Mouse (Mus musculus): ENCODE measurements around the gene Ficd. TPM values are rescaled to one million over a fixed set of nuclear protein-coding genes. Genes with fewer than 3 reads are reported as not detected.

Ficd gene
- 1 to 10 TPM; 8.6 to 8.7 TPM for total RNA-seq (2021)
- long read RNA-seq, experiment 1, transcript Ficd-201 (3 exons, 3,133 nt): major isoform, 24 of 32 reads
- long read RNA-seq, experiment 1, partial matches to known transcripts: 2 of 32 reads
- long read RNA-seq, experiment 1, other reads (novel, unspliced or antisense): 6 of 32 reads
- long read RNA-seq, experiment 2, transcript Ficd-201 (3 exons, 3,133 nt): major isoform, 9 of 16 reads
- long read RNA-seq, experiment 2, partial matches to known transcripts: 1 of 16 reads
- long read RNA-seq, experiment 2, other reads (novel, unspliced or antisense): 6 of 16 reads

DNA sequence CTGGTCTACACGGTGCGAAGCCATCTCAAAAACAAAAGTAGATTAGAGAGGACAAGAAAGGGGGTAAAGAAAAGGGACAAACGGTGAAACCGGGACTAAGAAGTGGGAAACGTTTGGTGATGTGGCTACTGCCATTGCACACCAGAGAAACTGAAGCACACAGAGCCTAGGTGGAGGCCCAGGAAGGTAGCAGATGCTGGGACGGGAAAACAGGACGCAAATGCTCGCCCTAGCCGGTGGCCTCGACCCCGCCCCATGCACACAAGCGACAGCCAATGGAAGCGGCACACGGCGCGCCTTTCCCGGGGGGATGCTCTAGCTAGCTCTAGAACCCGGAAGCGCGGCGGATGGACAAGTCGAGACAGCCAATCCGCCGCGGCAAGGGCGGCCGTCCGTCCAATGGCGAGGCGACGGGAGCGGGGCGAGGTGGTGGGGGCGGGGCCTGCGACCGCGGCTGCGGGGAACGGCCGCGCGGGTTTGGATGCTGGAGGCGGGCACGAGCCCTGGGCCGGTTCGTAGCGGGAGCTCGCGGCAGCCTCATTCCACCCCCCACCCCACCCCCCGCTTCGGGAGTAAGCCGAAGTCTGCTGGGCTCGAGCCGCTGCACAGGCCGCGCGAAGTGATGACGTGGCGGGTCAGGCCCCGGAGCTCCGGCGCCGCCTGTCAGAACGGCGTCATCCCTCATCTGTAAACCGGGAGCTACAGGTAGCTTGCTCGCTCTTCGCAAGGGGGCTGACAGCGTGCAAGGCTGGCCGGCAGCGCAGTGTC is at the start of gene Ficd:
TSS of gene Ficd (plus strand) at position 459 of the 768 bp plus-strand sequence.
- peak; percentile 92 to 96 for DNase-seq

DNA sequence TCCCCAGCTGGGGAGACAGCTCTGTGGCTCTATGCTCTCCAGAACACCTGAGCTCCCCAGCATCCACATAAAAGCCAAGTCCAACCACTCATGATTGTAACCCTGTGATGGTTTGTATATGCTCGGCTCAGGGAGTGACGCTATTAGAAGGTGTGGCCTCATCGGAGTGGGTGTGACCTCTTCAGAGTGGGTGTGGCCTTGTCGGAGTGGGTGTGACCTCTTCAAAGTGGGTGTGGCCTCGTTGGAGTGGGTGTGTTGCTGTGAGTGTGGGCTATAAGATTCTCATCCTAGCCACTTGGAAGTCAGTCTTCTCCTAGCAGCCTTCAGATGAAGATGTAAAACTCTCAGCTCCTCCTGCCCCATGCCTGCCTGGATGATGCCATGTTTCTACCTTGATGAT is 48.1 kb upstream of the Ficd start:
- no peak for DNase-seq

DNA sequence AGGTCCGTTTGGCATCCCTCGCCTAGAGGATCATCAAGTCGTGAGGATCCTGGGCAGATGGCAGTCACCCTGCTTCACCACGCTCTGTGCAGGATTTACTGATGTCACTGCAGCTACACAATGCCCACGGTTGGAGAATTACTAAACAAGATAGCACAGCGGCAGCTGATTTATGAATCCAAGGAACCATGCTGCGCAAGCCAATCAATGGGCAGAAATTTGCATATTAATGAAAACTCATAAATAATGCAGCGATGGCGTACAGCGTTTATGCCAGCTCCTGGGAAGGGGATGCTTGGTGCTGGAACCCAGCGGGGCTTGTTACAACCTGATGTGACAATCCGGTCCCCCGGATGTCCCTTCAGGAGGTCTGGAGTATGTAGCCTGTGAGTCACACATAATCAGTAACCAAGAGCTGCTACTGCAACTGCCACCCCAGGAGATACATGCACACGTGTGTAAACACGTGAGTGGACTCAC is 45.5 kb upstream of the Ficd start:
- DNase-seq: no peak

DNA sequence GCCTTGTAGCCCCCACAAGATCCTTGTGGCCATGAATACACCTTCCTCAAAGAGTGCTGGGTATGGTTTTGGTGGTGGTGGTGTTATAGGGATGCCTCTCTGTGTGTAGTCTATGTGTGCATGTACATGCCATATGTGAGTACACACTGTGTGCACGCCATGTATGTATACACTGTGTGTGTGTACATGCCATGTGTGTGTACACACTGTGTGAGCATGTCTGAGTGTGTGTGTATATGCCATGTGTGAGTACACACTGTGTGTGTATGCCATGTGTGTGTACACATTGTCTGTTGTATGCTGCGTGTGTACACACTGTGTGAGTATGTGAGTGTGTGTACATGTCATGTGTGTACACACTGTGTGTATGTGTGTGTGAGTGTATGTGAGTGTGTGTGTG is 44.7 kb upstream of the Ficd start:
- DNase-seq: no peak

DNA sequence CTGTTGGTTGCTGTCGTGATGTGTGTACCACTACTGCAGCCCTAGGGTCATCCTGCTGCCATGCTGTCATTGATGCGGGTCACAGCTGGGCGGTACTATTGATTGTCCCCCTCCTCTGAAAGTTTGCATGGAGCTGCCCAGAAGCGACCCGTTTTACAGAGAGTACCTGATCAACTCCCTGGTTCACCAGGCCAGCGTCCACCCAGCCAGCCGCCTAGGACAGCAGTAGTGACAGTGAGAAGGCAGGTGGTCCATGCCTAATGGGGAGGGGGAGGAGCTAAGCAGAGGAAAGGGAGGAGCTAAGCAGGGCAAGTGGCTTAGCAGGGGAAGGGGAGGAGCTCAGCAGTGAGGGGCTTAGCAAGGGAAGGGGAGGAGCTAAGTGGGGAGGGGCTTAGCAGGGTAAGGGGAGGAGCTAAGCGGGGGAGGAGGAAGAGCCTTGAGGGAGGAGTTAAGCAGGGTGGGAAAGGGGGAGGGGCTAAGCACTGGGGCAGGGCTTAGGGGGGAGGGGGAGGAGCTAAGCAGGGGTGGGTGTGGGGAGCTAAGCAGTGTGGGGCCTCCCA is 42.3 kb upstream of the Ficd start:
- DNase-seq: no peak

DNA sequence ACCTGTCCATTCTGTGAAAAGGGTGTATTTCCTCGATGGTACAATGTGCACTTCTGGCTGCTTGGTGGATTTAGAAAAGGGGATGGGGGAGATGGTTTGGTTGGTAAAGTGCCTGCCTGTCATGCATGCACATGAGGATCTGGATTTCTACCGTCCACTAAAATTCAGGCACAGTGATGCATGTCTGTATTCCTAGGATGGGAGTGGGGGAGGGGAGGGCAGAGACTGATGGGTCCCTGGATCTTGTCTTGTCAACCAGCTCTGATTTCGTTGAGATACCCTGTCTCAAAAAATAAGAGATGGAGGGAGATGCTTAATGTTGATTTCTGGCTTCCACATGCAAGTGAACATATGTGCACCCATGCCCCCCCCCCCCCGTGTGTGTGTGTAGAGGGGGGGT is 41.6 kb upstream of the Ficd start:
- no peak for DNase-seq

DNA sequence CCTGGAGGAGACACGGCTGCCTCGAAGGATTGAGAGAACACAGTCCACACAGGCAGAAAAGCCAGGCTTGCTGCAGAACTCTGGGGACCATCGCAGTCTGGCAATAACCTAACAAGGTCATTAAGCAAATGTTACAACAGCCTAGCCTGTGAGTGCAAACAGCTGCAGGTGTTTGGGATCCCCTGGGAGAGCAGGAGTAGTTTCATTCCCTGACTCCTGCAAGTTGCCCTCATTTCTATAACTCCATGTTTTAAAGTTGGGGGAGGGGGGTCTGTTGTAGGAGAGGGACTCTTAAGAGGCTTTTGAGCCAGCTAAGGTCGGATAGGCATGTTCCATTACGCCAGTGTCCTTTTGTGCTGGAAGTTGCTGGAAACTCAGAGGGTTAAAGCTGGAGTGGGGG is 41.2 kb upstream of the Ficd start:
- peak in 1 of 2 experiments; percentile 37 for DNase-seq

DNA sequence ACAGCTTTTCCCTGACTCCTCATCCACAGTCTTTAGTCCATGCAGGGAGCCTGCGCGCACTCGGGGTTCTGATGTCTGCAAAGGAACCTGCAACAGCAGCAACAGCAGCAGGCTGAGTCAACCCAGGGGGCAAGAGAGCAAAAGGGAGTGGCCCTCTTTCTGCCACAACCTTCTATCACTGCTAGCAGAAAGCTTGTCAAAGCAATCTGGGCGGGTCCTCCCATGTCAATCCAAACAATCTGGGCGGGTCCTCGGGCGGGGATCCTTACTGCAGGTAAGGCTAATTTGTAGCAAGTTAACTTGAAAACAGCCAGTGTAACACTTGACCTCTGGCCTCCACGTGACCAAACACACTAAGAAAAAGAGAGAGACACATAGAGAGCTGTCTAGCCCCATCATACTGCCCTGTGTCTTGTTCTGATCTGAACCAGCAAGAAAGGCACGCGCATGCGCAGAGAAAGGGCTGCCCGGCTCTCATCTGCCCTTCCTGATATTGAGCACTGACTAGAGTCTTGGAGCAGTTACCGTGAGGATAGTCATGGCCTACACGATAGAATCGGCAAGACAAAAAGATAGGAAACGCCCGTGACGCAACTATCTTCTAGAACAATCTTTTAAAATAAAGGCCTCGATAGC is 35.1 kb upstream of the Ficd start:
- DNase-seq: no peak

DNA sequence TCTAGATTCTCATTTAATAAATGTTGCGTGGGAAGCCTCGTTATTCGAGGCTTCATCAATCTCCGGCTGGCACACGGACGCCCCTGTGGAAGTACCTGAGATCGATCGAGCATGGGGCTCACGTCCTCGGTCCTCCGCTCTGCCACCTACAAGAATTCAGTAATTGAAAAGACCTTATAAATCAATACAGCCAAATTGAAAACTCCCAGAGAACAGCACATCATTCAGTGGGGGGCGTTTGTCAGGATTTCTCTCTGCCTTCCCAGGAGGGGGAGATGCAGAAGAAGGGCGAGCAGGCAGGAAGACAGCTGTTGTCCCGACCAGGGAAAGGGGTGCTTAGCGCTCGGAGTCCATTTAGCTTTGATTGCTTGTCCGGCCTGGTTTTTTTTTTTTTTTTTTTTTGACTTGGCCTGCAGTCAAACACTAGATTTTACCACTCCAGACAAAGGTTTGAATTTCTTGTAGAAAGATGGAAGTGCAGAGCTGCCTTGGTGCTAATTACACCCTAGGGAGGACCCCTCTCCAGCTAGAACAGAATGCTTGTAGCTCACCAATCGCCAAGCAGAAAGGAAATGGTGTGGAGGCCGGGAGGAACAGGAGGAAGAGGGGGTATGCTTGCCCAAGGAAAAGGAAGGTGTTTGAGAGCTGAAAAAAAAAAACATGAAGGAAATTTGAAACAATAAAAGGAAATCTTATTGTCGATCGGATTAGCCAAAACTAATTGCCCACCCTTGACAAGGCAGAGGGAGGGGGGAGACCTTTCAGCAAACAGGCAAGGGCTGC is 31.6 kb upstream of the Ficd start:
- DNase-seq: peak in 1 of 2 experiments; percentile 49

DNA sequence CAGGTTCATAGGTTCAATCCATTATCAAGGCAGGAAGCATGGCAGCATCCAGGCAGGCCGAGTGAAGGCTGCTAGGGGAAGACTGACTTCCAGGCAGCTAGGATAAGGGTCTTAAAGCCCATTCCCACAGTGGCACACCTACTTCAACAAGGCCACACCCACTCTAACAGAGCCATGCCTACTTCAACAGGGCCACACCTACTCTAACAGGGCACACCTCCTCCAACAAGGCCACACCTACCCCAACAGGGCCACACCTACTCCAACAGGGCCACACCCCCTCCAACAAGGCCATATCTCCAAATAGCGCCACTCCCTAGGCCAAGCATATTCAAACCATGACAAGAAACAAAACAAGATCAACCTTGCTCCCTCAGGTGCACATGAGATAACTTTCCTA is 22.7 kb upstream of the Ficd start:
- DNase-seq: no peak

DNA sequence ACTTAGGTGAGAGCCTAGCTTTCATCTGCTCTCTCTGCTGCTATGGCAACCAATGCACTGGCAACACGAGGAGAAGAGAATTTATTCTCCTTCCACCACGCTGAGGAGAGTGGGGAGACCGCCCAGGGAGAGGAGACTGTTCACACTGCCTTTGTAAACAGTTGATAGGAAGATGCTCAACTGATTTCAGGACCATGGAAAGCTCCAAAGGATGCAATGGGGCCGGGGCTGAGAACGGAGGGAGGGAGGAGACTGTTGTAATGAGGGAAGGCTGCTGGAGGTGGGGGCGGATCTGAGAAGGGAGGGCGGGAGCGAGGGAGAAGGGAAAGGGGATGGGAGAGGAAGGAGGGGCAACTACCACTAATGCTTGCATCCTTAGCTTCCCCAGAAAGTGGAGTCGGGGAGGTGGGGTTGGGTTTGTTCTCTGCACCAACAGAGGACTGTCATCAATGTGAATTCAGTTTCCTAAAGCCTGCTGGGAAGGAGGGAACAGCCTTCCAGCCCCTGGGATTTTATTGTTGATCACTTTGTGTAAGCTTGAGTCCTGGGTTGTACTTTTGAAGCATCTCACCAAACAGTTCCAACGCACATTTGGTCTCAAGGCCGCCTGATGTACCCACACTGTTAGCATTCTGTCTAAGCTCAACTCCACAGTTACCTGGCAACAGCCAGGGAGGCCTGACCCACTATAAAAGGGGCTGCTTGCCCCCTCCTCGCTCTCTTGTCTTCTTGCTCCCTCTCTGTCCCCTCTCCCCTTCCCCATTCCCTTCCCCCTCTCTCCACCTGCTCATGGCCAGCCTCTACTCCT is 18.8 kb upstream of the Ficd start:
- peak in 1 of 2 experiments; percentile 32 for DNase-seq

DNA sequence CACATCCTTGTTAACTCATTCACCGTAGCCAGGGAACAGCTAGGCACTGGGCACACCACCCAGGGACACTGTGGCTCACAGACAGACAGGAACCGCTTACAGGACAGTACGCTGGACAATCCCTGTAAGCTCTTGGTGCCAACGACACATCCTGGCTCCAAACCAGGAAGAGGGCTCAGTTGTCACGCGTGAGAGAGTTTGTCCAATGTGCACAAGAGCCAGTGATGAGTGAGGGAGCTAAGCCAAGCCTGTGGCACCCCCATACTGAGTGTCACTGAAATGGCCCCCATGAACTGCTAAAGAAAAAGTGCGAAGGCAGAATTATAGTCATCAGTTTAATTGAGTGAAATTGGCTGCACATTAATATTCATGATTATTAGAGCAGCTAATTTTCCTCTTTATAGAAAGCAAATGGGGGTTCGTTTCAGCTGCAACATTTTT is 16.4 kb upstream of the Ficd start:
- DNase-seq: no peak

DNA sequence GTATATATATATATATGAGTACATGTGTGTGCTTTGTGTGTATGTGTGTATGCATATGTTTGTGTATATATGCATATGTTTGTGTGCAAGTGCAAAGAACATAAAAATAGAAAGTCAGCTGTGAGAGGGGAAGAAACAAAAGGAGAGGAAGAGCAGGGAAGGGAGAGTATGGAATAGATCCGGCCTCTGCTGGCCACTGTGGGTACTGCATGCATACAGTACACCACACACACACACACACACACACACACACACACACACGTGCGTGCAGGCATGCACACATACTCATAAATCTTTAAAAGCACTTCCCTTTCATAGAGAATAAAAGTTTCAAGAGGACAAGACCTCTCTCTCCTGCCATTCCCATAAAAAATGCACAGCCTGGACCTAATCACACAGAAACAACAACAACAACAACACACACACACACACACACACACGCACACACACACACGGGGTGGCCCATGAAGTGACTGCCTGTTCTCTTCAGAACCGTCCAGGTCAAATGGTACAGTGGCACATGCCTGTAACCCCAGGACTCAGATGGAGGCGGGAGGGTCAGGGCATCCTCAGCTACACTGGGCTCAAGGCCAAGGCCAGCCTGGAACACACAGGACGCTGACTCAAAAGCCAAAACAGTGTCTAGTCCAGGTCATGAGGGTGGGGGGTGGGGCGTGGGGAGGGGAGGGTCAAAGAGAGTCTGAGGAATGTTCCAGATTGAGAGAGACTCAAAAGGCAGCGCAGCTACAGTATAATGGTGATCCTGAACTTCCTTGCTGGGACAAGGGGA is 13.2 kb upstream of the Ficd start:
- no peak for DNase-seq

DNA sequence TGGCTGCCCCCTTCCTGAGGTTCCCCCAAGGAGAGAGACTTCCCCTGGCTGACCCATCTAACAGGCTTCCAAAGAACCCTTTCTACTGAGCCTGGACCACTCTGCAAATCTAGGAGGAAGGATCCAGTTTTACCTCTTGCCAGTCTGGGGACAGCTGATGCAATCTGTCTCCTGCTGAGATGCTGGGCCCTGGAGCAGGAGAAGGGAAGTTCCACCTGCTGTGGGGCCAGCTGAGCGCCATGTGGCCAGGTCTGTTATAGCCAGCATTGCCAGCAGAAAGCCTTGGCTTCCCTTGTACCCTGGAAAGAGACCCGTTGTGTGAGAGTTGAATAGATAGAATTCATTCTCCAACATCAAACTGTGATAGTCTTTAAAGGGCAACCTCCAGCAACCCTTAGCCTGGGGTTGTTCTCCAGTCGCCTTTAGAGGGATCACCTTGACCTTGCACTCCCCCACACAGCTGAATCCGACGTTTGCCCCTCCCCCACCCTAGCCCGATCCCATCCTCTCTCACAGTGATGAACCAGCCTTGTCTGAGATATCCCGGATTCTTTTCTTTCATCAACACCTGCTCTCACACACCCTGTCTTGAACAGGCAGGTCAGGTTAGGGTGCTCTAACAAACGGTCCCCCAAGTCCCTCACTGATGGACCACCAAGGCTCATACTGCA is 11.9 kb upstream of the Ficd start:
- peak in 1 of 2 experiments; percentile 7 for DNase-seq

DNA sequence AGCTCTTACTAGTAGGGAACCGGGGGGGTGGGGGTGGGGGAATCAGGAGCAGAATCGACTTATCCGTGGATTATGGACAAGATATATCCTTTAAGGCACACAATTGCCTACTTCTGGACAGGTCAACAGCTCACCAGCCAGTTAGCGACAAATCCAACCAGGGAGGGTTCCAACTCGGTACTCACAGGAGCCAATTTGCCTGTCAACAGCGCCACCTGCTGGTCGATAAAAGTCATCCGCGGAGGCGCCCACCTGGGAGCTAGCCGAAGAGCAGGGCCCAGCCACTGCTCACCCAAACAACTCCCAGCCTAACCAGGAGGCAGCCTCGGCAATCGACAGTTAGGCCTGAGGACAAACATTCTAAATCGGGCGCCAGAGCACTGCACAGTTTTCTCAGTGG is 11.2 kb upstream of the Ficd start, which contains the start of gene 1700069L16Rik:
TSS of gene 1700069L16Rik (minus strand) at position 327 of the 400 bp plus-strand sequence.
- peak; percentile 79 to 93 for DNase-seq

DNA sequence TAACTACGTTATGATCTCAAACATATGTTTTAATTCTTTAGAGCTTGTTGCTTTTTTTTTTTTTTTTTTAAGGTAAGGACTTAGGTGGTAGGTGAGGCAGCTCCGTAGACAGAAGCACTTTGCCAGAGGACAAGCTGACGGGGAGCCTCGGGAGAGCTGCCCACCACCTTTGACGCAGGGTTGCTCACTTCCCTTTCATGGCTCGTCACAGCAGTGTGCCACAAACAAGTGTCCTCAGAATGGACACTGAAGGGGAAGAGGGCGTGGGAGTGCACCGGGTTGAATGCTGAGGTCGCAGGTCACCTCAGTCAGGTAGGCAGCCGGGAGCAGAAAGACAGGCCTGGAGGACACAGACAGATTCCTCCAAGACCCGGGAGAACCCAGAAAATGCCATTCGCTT is 10.2 kb upstream of the Ficd start:
- DNase-seq: no peak

DNA sequence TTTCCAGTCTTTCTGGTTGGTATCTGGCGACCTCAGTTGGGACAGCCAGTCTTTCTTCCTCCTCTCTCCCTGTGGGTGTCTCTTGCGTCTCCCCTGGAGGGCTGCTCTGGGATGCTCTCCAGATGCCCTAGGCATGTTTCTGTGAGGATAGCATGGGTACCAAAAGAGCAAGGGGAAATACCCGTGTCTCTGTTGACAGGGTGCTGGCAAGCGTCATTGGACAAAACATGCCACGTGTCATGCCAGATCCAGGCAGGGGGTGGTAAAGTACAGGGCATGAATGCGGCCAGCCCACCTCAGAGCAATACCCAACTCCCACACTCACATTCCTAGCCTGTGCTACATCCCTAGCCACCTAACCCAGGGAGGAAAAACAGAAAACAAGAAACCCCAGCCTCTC is 9.0 kb upstream of the Ficd start:
- no peak for DNase-seq

DNA sequence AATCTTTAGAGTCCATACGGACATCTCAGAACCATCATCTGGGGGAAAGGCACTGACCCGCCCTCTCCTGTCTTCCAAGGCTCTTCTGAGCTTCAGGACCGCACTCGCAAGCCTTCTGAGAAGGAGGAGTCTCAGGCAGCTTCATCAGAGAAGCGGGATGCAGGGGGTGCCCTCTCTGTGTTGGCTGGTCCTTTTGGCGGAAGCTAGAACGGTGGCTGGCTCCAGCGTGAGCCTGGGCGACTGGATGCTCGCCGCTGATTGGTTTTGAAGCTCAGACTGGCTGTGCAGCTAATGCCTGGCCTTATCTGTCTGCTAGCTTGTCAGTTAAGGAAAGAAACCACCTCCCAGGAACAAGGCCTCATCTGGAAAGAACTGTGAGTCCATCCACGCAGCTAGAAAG is 8.4 kb upstream of the Ficd start:
- DNase-seq: no peak

DNA sequence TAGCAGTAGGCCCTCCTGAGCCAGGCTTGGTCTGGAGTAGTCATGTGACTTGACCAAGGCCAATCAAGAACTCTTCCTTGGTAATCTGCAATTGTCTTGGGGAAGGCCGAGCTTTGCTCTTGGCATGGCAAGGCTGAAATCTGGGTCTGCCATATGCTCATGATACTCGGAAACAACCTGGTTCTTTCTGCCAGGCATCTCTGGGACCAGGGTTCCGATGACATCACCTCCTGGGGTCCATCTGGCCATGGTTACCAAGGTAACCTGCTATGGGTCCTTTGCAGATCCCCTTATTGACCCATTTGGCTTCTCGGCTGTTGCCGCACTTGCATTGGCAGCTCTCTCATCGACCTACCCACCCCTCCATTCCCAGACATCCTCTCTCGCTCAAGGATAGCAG is 7.6 kb upstream of the Ficd start:
- no peak for DNase-seq

DNA sequence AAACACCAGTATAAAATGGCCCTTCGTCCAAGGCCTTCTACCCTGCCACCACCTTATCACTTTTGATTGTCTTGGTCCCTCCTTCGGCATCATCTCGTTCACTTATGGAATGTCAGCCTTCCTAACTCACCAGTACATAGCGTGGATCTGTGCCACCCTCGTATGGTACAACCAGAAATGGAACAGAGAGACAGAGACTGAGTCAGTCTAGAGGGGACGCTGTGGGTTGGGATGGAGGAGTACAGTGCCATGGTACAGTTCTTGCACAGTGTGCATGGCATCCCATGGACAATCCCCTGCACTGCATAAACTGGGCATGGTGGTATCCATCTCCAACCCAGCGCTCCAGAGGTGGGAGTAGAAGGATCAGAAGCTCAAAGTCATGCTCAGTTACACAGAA is 6.9 kb upstream of the Ficd start:
- DNase-seq: no peak
